Mouse (Mus musculus) effector memory CD4-positive, alpha-beta T cell, adult 5 months (primary cell): Measurements from ENCODE around the gene Zfp708. TPM values are rescaled to one million over a fixed set of nuclear protein-coding genes. Genes with fewer than 3 reads are reported as not detected.

Source experiments
- polyA plus RNA-seq: library from polyadenylated mRNA; unstranded; fragments of 100-300 nt; shearing (Covaris generic); gene quantifications from one replicate; pipeline ENCODE4 v1.2.1, GENCODE M21; 2017

Gene Zfp708
- polyA plus RNA-seq, result 0.81 TPM

GRCm38 (mm10) chr13:67097876-67098275 is at the start of gene Zfp708:
Gene Zfp708, minus strand, starts transcription at chr13:67097976.

GRCm38 (mm10) chr13:67121360-67121759 is 23.6 kb upstream of the Zfp708 start, which contains the start of gene Zfp759:
Gene Zfp759, plus strand, starts transcription at chr13:67121660.

GRCm38 (mm10) chr13:67116163-67116562 is 18.4 kb upstream of the Zfp708 start, which contains the start of gene Rslcan18:
Gene Rslcan18, minus strand, starts transcription at chr13:67116263.

GRCm38 (mm10) chr13:67108194-67108820 is 10.5 kb upstream of the Zfp708 start, which contains the start of gene Gm28557:
Gene Gm28557, minus strand, starts transcription at chr13:67108604.

DNA sequence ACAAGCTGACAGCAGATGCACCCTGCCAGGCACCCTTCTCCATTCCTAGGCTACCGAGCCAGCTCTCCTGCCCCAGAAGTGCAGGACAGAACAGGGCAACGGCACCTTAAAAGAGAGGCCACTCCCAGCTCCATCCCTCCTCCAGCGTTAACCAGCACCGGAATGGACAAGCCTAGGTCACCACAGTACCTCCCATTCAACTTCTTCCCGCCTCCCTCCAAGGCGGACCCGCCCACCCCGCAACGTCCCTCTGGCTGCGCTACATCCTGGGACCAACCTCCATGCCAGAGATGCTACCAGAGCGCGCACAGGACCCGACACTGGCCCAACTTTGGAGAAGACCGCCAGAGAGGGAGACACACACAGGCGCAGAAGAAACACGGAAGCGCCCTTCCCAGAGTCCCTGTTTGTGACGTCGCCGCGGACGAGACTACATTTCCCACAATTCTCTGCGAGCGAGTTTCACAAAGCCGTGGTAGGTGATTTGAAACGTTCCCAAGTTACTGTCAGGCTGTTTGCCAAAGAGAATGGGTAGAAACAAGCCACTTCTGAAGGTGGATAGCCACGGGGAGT is 36.9 kb downstream of the Zfp708 start, which contains the start of gene Zfp712:
Gene Zfp712, minus strand, starts transcription at position 385 of the 573 bp plus-strand sequence.

Other genes starting within 250 kb of the Zfp708 start
- gene Gm10767, start 193.1 kb downstream of the Zfp708 start, polyA plus RNA-seq, result 1.0 TPM
- 3.5 TPM for gene Zfp712, start 36.8 kb downstream of the Zfp708 start, polyA plus RNA-seq
- 1.1 TPM for gene Gm28557, start 10.6 kb upstream of the Zfp708 start, polyA plus RNA-seq
- 0.42 TPM for gene Rslcan18, start 18.3 kb upstream of the Zfp708 start, polyA plus RNA-seq
- 0.66 TPM for gene Zfp759, start 23.7 kb upstream of the Zfp708 start, polyA plus RNA-seq
- 9.1 TPM for gene Rsl1, start 75.2 kb upstream of the Zfp708 start, polyA plus RNA-seq
- gene Zfp455, start 96.5 kb upstream of the Zfp708 start, polyA plus RNA-seq, result 1.3 TPM
- 0.94 TPM for gene Zfp458, start 180.5 kb upstream of the Zfp708 start, polyA plus RNA-seq
- gene Zfp457, start 208.5 kb upstream of the Zfp708 start, polyA plus RNA-seq, result not detected
- 4.7 TPM for gene Zfp595, start 234.6 kb upstream of the Zfp708 start, polyA plus RNA-seq